Mouse (Mus musculus) CH12.LX (cell line): ENCODE data around the gene Camk2n1. TPM values are rescaled to one million over a fixed set of nuclear protein-coding genes. Genes with fewer than 3 reads are reported as not detected.

Source experiments
- DNase-seq: peaks from one replicate; pipeline ENCODE4 v3.0.0-alpha.2; 2013; ENCODE audit errors: extremely low read depth
- H3K27ac ChIP-seq: 2 replicates; pipeline ENCODE4 v1.5.1; 2012; ENCODE audit warnings: low read depth, mild to moderate bottlenecking, control low read depth, moderate library complexity; ENCODE audit not compliant: insufficient read depth
- H3K27me3 ChIP-seq: replicated peaks from 2 replicates; pipeline ENCODE3; 2012; ENCODE audit warnings: inconsistent platforms
- H3K36me3 ChIP-seq, 2 experiments: replicated peaks in 1 of 2; 2 replicates each; pipeline versions ENCODE3 to v1.6.1; 2012; ENCODE audit warnings: inconsistent platforms in 1 of 2, low read length in 1 of 2, mild to moderate bottlenecking in 1 of 2, mixed read lengths in 1 of 2, moderate library complexity in 1 of 2; ENCODE audit not compliant: control insufficient read depth in 1 of 2, insufficient read depth in 1 of 2
- H3K4me1 ChIP-seq, 2 experiments: 2 replicates each; pipeline ENCODE4 v1.6.1; 2012; ENCODE audit warnings: inconsistent platforms in 1 of 2, moderate library complexity in 1 of 2; ENCODE audit not compliant: insufficient read depth in 2 of 2, control insufficient read depth in 1 of 2
- H3K4me2 ChIP-seq: 2 replicates; pipeline ENCODE4 v1.6.1; 2012; ENCODE audit warnings: low read depth, mild to moderate bottlenecking, control low read depth; ENCODE audit not compliant: poor library complexity, insufficient read depth, severe bottlenecking
- H3K4me3 ChIP-seq, 3 experiments: fragments of 150-350 bp in 1 of 3; sonication (generic) in 1 of 3; replicated peaks in 1 of 3; 2 replicates each; pipeline versions ENCODE3 to v1.5.1; 2011 to 2012; ENCODE audit warnings: low read depth in 2 of 3, low read length in 2 of 3, mild to moderate bottlenecking in 2 of 3, moderate library complexity in 2 of 3, control low read depth in 1 of 3, improper control_type of control experiment in 1 of 3, inconsistent platforms in 1 of 3, mixed read lengths in 1 of 3; ENCODE audit not compliant: poor library complexity in 1 of 3
- H3K79me2 ChIP-seq: replicated peaks from 2 replicates; pipeline ENCODE4 v1.6.1; 2012; ENCODE audit warnings: mild to moderate bottlenecking, moderate library complexity; ENCODE audit not compliant: control insufficient read depth, poor library complexity, insufficient read depth, severe bottlenecking; ENCODE audit errors: extremely low read depth
- H3K9ac ChIP-seq: 2 replicates; pipeline ENCODE4 v1.6.1; 2012; ENCODE audit warnings: low read depth, mild to moderate bottlenecking, control low read depth, moderate library complexity; ENCODE audit not compliant: insufficient read depth
- H3K9me3 ChIP-seq: replicated peaks from 2 replicates; pipeline ENCODE3; 2012; ENCODE audit warnings: low read length, inconsistent platforms, mixed read lengths
- BHLHE40 ChIP-seq: IDR thresholded peaks from 2 replicates; pipeline ENCODE4 v1.6.1; 2011; ENCODE audit warnings: mild to moderate bottlenecking, low read depth, low read length, improper control_type of control experiment
- CTCF ChIP-seq, 2 experiments: IDR thresholded peaks in 1 of 2; conservative IDR thresholded peaks in 1 of 2; 2 replicates each; pipeline ENCODE4 v1.5.1; 2011 to 2012; ENCODE audit warnings: low read depth in 2 of 2, low read length in 2 of 2, improper control_type of control experiment in 1 of 2, inconsistent platforms in 1 of 2, mild to moderate bottlenecking in 1 of 2, moderate library complexity in 1 of 2
- ETS1 ChIP-seq: conservative IDR thresholded peaks from 2 replicates; pipeline ENCODE4 v1.6.1; 2012; ENCODE audit warnings: low read depth, mild to moderate bottlenecking, inconsistent platforms, low read length, improper control_type of control experiment, moderate library complexity
- GABPA ChIP-seq: IDR thresholded peaks from 2 replicates; pipeline ENCODE4 v1.6.1; 2012; ENCODE audit warnings: low read depth, low read length, improper control_type of control experiment, inconsistent platforms; ENCODE audit not compliant: insufficient replicate concordance
- MAFK ChIP-seq: IDR thresholded peaks from 2 replicates; pipeline ENCODE4 v1.6.1; 2011; ENCODE audit warnings: low read length, improper control_type of control experiment; ENCODE audit not compliant: insufficient replicate concordance
- MAX ChIP-seq: IDR thresholded peaks from 2 replicates; pipeline ENCODE4 v1.6.1; 2011; ENCODE audit warnings: low read length, improper control_type of control experiment
- MAZ ChIP-seq: IDR thresholded peaks from 2 replicates; pipeline ENCODE4 v1.6.1; 2012; ENCODE audit warnings: low read depth, mild to moderate bottlenecking, inconsistent platforms, low read length, improper control_type of control experiment, moderate library complexity
- MEF2A ChIP-seq: IDR thresholded peaks from 2 replicates; pipeline ENCODE4 v1.6.1; 2014; ENCODE audit warnings: low read depth, mild to moderate bottlenecking, inconsistent platforms, low read length, improper control_type of control experiment, borderline replicate concordance
- MYC ChIP-seq: IDR thresholded peaks from 2 replicates; pipeline ENCODE4 v1.6.1; 2011; ENCODE audit warnings: low read depth, mild to moderate bottlenecking, improper control_type of control experiment, low read length
- NRF1 ChIP-seq: IDR thresholded peaks from 2 replicates; pipeline ENCODE4 v1.6.1; 2014; ENCODE audit warnings: low read depth, mild to moderate bottlenecking, inconsistent platforms, low read length, improper control_type of control experiment, moderate library complexity
- PAX5 ChIP-seq: IDR thresholded peaks from 2 replicates; pipeline ENCODE4 v1.6.1; 2012; ENCODE audit warnings: low read length, inconsistent platforms, mixed read lengths
- POLR2A ChIP-seq: IDR thresholded peaks from 2 replicates; pipeline ENCODE4 v1.6.1; 2011; ENCODE audit warnings: low read depth, mild to moderate bottlenecking, improper control_type of control experiment, low read length
- POLR2AphosphoS2 ChIP-seq: IDR thresholded peaks from 2 replicates; pipeline ENCODE4 v1.6.1; 2011; ENCODE audit warnings: low read depth, low read length, improper control_type of control experiment
- RAD21 ChIP-seq: IDR thresholded peaks from 2 replicates; pipeline ENCODE4 v1.6.1; 2011; ENCODE audit warnings: low read depth, mild to moderate bottlenecking, low read length, improper control_type of control experiment, moderate library complexity
- SIN3A ChIP-seq: IDR thresholded peaks from 2 replicates; pipeline ENCODE4 v1.6.1; 2012; ENCODE audit warnings: low read length, improper control_type of control experiment, inconsistent platforms
- USF2 ChIP-seq: conservative IDR thresholded peaks from 2 replicates; pipeline ENCODE4 v1.6.1; 2011; ENCODE audit warnings: low read depth, low read length, improper control_type of control experiment
- ZKSCAN1 ChIP-seq: IDR thresholded peaks from 2 replicates; pipeline ENCODE4 v1.6.1; 2012; ENCODE audit warnings: low read depth, inconsistent platforms, low read length, improper control_type of control experiment, borderline replicate concordance
- ZMIZ1 ChIP-seq: IDR thresholded peaks from 2 replicates; pipeline ENCODE4 v1.6.1; 2012; ENCODE audit warnings: low read depth, mild to moderate bottlenecking, inconsistent platforms, low read length, improper control_type of control experiment
- ZNF384 ChIP-seq: IDR thresholded peaks from 2 replicates; pipeline ENCODE4 v1.6.1; 2012; ENCODE audit warnings: low read depth, low read length, improper control_type of control experiment, inconsistent platforms
- dilution Hi-C: fragments of 300-500 bp; cut with MboI; formaldehyde crosslinking; loops from 2 replicates; pipeline ENCODE4 v1.14.3; 2020; ENCODE audit warnings: low sequenced_read_pairs; ENCODE audit not compliant: extremely low pct_unique_long_range_greater_than_20kb, extremely low pct_ligation_motif_present
- in situ Hi-C: fragments of 300-500 bp; cut with MboI; formaldehyde crosslinking; loops from 3 replicates; pipeline ENCODE4 v1.14.3; 2019; ENCODE audit warnings: low sequenced_read_pairs, low pct_ligation_motif_present, low pct_unique_long_range_greater_than_20kb, mixed read lengths
- polyA plus RNA-seq: library from polyadenylated mRNA; unstranded; fragments of >175 nt; gene quantifications from 2 replicates; pipeline ENCODE4 v1.2.1, GENCODE M21; 2012; ENCODE audit warnings: low read depth; ENCODE audit not compliant: insufficient read length
- total RNA-seq, 2 experiments: library from RNA; depleted of rRNA; stranded (reverse); fragments of 300-350 nt in 1 of 2; fragments of >200 nt in 1 of 2; gene quantifications; 2 replicates each; pipeline ENCODE4 v1.2.3; 2012 to 2014

Gene Camk2n1
- total and polyA plus RNA-seq, 3 experiments: 0.13 TPM; not detected in 2

- Histone ChIP-seq H3K4me2 (no peak overlapping the region), H3K27me3 (peaks cover 90% of the 10 kb centered on the region)
- TF ChIP-seq SIN3A (no peak), CTCF (conservative IDR thresholded peaks at IDR 0.05 in 1 of 2, IDR thresholded peaks at IDR 0.05 in 1 of 2; ENCODE audit: low read depth in 2 of 2, low read length in 2 of 2) (no peak), POLR2A (no peak), USF2 (no peak), BHLHE40 (no peak)
Observed at GRCm38 (mm10) chr4:138469080-138469479, 15.0 kb downstream of the Camk2n1 start.

GRCm38 (mm10) chr4:138471241-138471640, 17.1 kb downstream of the Camk2n1 start:
- DNase-seq: no peak
- peaks cover 91% of the 10 kb centered on the region for H3K27me3 ChIP-seq
- in situ Hi-C loops (no loop called here), dilution Hi-C loops (no loop called here)
- no peak overlapping the region for H3K4me2 ChIP-seq
- no peak overlapping the region for H3K9ac ChIP-seq
- no peak for TF ChIP-seq MAZ
- TF ChIP-seq USF2: no peak
- no peak for TF ChIP-seq MEF2A
- TF ChIP-seq RAD21: no peak
- no peak for TF ChIP-seq ETS1
- no peak for TF ChIP-seq PAX5
- no peak for TF ChIP-seq MAFK
- H3K4me3 ChIP-seq: no peak overlapping the region
- no peaks in the 10 kb centered on the region for H3K79me2 ChIP-seq
- H3K27ac ChIP-seq: no peak overlapping the region
- H3K9me3 ChIP-seq: peaks cover 10% of the 10 kb centered on the region
- H3K4me1 ChIP-seq: no peaks in the 10 kb centered on the region
- no peaks in the 10 kb centered on the region for H3K36me3 ChIP-seq

More at GRCm38 (mm10) chr4:138469080-138469479, 15.0 kb downstream of the Camk2n1 start:
- H3K9me3 ChIP-seq: peaks cover 10% of the 10 kb centered on the region
- H3K27ac ChIP-seq: no peak overlapping the region
- DNase-seq: no peak
- peaks cover 0 to 12% of the 10 kb centered on the region in 2 experiments; a peak in 2 of 4 replicates for H3K4me1 ChIP-seq
- no peak overlapping the region for H3K9ac ChIP-seq
- in situ Hi-C loops (no loop called here), dilution Hi-C loops (no loop called here)
- no peaks in the 10 kb centered on the region for H3K79me2 ChIP-seq
- H3K36me3 ChIP-seq: no peaks in the 10 kb centered on the region
- no peak overlapping the region for H3K4me3 ChIP-seq

- H3K27me3 ChIP-seq: peaks cover 91% of the 10 kb centered on the region
- dilution Hi-C loops (no loop called here), in situ Hi-C loops (no loop called here)
- H3K4me2 ChIP-seq: no peak overlapping the region
- no peaks in the 10 kb centered on the region for H3K36me3 ChIP-seq
- no peak overlapping the region for H3K4me3 ChIP-seq
- peaks cover 7% of the 10 kb centered on the region for H3K9me3 ChIP-seq
- H3K27ac ChIP-seq: no peak overlapping the region
- no peak for TF ChIP-seq USF2
- no peak for TF ChIP-seq ZKSCAN1
- TF ChIP-seq ZNF384: no peak
- TF ChIP-seq ETS1: no peak
- no peak for TF ChIP-seq ZMIZ1
- no peak for TF ChIP-seq NRF1
- TF ChIP-seq MEF2A: no peak
- no peak for TF ChIP-seq POLR2AphosphoS2
- no peak for TF ChIP-seq MAX
- no peak for TF ChIP-seq MYC
- TF ChIP-seq GABPA: no peak
- no peak for TF ChIP-seq CTCF (conservative IDR thresholded peaks at IDR 0.05 in 1 of 2, IDR thresholded peaks at IDR 0.05 in 1 of 2; ENCODE audit: low read depth in 2 of 2, low read length in 2 of 2)
- H3K9ac ChIP-seq: no peak overlapping the region
- H3K4me1 ChIP-seq: no peaks in the 10 kb centered on the region
- H3K79me2 ChIP-seq: no peaks in the 10 kb centered on the region
- no peak for DNase-seq
Observed at GRCm38 (mm10) chr4:138479595-138479994, 25.5 kb downstream of the Camk2n1 start.
